Mouse (Mus musculus) limb, embryonic 12.5 days (tissue): Measurements from ENCODE around the gene Rpl38. TPM values are rescaled to one million over a fixed set of nuclear protein-coding genes. Genes with fewer than 3 reads are reported as not detected.

Experiments
- ATAC-seq: fragments of 200-750 bp; cut with Nextera tagmentation; 2 replicates; pipeline ENCODE4 v1.8.0; 2017; ENCODE audit warnings: low read depth, moderate TSS enrichment; ENCODE audit not compliant: insufficient number of reproducible peaks, insufficient read depth, low FRiP score, low TSS enrichment
- H3K27ac ChIP-seq: fragments of 300-500 bp; sonication (generic); 2 replicates; pipeline ENCODE4 v1.5.1; 2016; ENCODE audit warnings: mild to moderate bottlenecking, moderate library complexity
- H3K27me3 ChIP-seq: fragments of 300-500 bp; sonication (generic); 2 replicates; pipeline ENCODE4 v1.6.1; 2016; ENCODE audit warnings: mild to moderate bottlenecking, moderate library complexity
- H3K36me3 ChIP-seq: fragments of 300-500 bp; sonication (generic); 2 replicates; pipeline ENCODE4 v1.6.1; 2016; ENCODE audit warnings: mild to moderate bottlenecking, moderate library complexity
- H3K4me1 ChIP-seq: fragments of 300-500 bp; sonication (generic); replicated peaks from 2 replicates; pipeline ENCODE4 v1.6.1; 2016
- H3K4me2 ChIP-seq: fragments of 300-500 bp; sonication (generic); 2 replicates; pipeline ENCODE4 v1.6.1; 2016; ENCODE audit warnings: mild to moderate bottlenecking, moderate library complexity
- H3K4me3 ChIP-seq: fragments of 300-500 bp; sonication (generic); replicated peaks from 2 replicates; pipeline ENCODE4 v1.5.1; 2016; ENCODE audit warnings: mild to moderate bottlenecking
- H3K9ac ChIP-seq: fragments of 300-500 bp; sonication (generic); replicated peaks from 2 replicates; pipeline ENCODE4 v1.6.1; 2016; ENCODE audit warnings: mild to moderate bottlenecking, moderate library complexity
- H3K9me3 ChIP-seq: fragments of 300-500 bp; sonication (generic); 2 replicates; pipeline ENCODE4 v1.6.1; 2016; ENCODE audit warnings: mild to moderate bottlenecking, moderate library complexity
- WGBS: fragments of 180-500 bp; shearing (Covaris S2); methylation state at CpG from one replicate; pipeline ENCODE4 v1.1.7; 2016; 5-methylcytosine and 5-hydroxymethylcytosine counted together
- polyA plus RNA-seq: library from polyadenylated mRNA; unstranded; fragments of >200 nt; fragmentation: Nextera tagmentation; extraction: Ambion mirVana; gene quantifications from 2 replicates; pipeline ENCODE4 v1.2.1, GENCODE M21; 2016

Gene Rpl38
- polyA plus RNA-seq, 1 experiment from 2014 or later, result 981 TPM

DNA sequence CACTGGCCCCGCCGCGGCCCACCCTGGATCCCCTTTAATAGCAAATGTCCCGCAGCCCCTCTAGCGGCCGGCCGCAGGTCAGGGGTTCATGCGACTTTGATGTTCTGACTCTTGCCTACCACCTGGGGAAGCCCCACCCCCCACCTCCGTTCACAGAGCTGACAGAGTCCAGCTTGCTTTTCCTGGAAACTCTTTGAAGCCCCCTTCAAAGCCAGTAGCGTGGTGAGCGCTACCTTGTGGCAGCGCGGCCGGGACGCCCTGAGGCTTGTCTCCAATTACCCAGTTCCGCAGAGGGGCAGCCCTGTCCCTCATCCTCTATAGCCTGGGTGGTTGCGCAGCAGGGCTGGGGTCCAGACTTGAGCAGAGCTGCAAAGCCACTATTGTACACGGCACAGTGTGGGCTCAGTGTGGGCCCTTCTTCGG lies 28.6 kb upstream of the Rpl38 start:
- under 1% methylated on average over 19 of the region's 19 CpGs for WGBS
- peaks cover 20% of the 10 kb centered on the region for H3K4me1 ChIP-seq
- no peak for ATAC-seq
- peaks cover 32% of the 10 kb centered on the region for H3K27me3 ChIP-seq
- H3K27ac ChIP-seq, result no peak overlapping the region
- no peaks in the 10 kb centered on the region for H3K9me3 ChIP-seq
- H3K4me2 ChIP-seq, result peak overlapping the region; percentile 43
- H3K36me3 ChIP-seq, result no peaks in the 10 kb centered on the region
- H3K4me3 ChIP-seq, result peak overlapping the region; percentile 8
- H3K9ac ChIP-seq, result no peak overlapping the region

DNA sequence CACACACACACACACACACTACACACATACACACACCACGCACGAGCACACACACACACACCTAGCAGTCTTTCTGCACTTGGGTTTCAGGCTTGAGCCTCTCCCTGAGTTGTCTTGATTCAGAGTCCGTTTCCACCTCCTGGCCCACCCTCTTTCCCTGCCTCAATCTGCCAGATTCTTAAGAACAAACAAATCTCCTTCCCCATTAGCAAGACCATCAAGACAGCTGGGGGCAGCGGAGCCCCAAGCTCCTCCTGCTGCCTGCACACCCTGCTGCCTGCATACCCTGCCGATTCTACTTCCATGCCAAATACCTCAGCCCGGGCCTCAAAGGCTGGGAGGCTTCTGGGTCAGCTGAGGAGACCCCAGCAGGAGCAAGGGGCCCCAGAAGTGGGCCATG lies 27.7 kb upstream of the Rpl38 start:
- Histone ChIP-seq H3K9me3 (no peaks in the 10 kb centered on the region), H3K4me1 (peaks cover 20% of the 10 kb centered on the region), H3K4me2 (no peak overlapping the region), H3K27ac (no peak overlapping the region), H3K9ac (no peak overlapping the region), H3K27me3 (peaks cover 32% of the 10 kb centered on the region), H3K4me3 (no peak overlapping the region), H3K36me3 (no peaks in the 10 kb centered on the region)
- no peak for ATAC-seq
- WGBS, result 24% methylated on average over 6 of the region's 6 CpGs

- no peaks in the 10 kb centered on the region for H3K36me3 ChIP-seq
- WGBS, result 84% methylated on average over 8 of the region's 8 CpGs
- H3K9ac ChIP-seq, result no peak overlapping the region
- H3K4me3 ChIP-seq, result no peak overlapping the region
- no peak overlapping the region for H3K27ac ChIP-seq
- no peak overlapping the region for H3K4me2 ChIP-seq
- no peak for ATAC-seq
- peaks cover 20% of the 10 kb centered on the region for H3K4me1 ChIP-seq
- H3K9me3 ChIP-seq, result no peaks in the 10 kb centered on the region
- H3K27me3 ChIP-seq, result peaks cover 28% of the 10 kb centered on the region
Measured at GRCm38 (mm10) chr11:114641136-114641535, 27.2 kb upstream of the Rpl38 start.

GRCm38 (mm10) chr11:114642184-114642583 lies 26.1 kb upstream of the Rpl38 start:
- H3K27ac ChIP-seq, result no peak overlapping the region
- WGBS, result 62% methylated on average over 12 of the region's 12 CpGs
- no peak overlapping the region for H3K4me2 ChIP-seq
- 0 out of 2 replicates have a peak, but pooled peaks cover 5% of the 10 kb centered on the region for H3K9me3 ChIP-seq
- ATAC-seq, result no peak
- H3K9ac ChIP-seq, result no peak overlapping the region
- H3K27me3 ChIP-seq, result peaks cover 23% of the 10 kb centered on the region
- peaks cover 14% of the 10 kb centered on the region for H3K4me1 ChIP-seq
- H3K36me3 ChIP-seq, result no peaks in the 10 kb centered on the region
- no peak overlapping the region for H3K4me3 ChIP-seq

GRCm38 (mm10) chr11:114642926-114643325 lies 25.4 kb upstream of the Rpl38 start:
- Histone ChIP-seq H3K4me2 (no peak overlapping the region), H3K9ac (no peak overlapping the region), H3K36me3 (no peaks in the 10 kb centered on the region), H3K9me3 (0 out of 2 replicates have a peak, but pooled peaks cover 5% of the 10 kb centered on the region), H3K27me3 (peaks cover 17% of the 10 kb centered on the region), H3K27ac (no peak overlapping the region), H3K4me1 (peaks cover 14% of the 10 kb centered on the region), H3K4me3 (no peak overlapping the region)
- ATAC-seq, result no peak
- 79% methylated on average over 11 of the region's 11 CpGs for WGBS

GRCm38 (mm10) chr11:114644122-114644521 lies 24.2 kb upstream of the Rpl38 start:
- H3K36me3 ChIP-seq, result no peaks in the 10 kb centered on the region
- 0 out of 2 replicates have a peak, but pooled peaks cover 5% of the 10 kb centered on the region for H3K9me3 ChIP-seq
- H3K9ac ChIP-seq, result no peak overlapping the region
- 35% methylated on average over 2 of the region's 2 CpGs for WGBS
- no peak for ATAC-seq
- peaks cover 8% of the 10 kb centered on the region for H3K27me3 ChIP-seq
- no peak overlapping the region for H3K4me3 ChIP-seq
- no peak overlapping the region for H3K27ac ChIP-seq
- peaks cover 14% of the 10 kb centered on the region for H3K4me1 ChIP-seq
- no peak overlapping the region for H3K4me2 ChIP-seq

DNA sequence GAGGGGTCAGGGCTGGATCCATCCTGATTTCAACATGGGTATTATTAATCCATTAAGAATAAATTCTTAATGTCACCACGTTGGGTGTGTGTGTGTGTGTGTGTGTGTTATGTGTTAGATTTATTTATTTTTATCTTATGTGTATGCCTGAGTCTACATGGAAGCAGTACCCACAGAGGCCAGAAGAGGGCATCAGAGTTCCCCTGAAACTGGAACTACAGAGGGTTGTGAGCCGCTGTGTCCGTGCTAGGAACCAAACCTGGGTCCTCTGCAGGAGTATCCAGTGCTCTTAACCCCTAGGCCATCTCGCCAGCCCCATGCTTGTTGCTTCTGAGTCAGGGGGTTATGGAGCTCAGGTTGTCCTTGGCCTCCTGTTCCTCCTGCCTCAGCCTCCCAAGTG lies 18.8 kb upstream of the Rpl38 start:
- Histone ChIP-seq H3K9me3 (0 out of 2 replicates have a peak, but pooled peaks cover 5% of the 10 kb centered on the region), H3K4me1 (no peaks in the 10 kb centered on the region), H3K36me3 (no peaks in the 10 kb centered on the region), H3K4me2 (no peak overlapping the region), H3K27ac (no peak overlapping the region), H3K27me3 (peaks cover 7% of the 10 kb centered on the region; the same call in 1 of the 2 replicates), H3K4me3 (no peak overlapping the region), H3K9ac (no peak overlapping the region)
- 77% methylated on average over 4 of the region's 4 CpGs for WGBS
- no peak for ATAC-seq

DNA sequence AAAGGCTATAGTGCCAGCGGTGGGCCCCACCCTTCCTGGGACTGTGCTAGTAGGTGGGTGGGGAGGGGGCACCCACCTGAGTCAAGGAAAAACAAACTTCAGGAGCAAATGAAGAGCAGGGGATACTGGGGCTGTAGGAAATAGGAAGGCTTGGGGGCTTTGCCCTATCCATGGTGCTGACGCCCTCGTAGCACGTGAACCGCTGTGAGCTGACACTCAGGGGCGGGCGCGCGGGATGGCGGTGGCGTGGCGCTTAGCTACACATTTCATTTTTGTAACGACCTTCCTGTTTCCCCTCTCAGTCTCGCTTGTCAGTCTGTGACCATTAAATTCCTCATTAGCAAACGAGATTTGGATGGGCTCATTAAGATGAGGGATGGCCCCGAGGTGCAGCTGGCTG lies 15.8 kb upstream of the Rpl38 start:
- H3K36me3 ChIP-seq, result no peaks in the 10 kb centered on the region
- H3K4me2 ChIP-seq, result no peak overlapping the region
- no peak for ATAC-seq

DNA sequence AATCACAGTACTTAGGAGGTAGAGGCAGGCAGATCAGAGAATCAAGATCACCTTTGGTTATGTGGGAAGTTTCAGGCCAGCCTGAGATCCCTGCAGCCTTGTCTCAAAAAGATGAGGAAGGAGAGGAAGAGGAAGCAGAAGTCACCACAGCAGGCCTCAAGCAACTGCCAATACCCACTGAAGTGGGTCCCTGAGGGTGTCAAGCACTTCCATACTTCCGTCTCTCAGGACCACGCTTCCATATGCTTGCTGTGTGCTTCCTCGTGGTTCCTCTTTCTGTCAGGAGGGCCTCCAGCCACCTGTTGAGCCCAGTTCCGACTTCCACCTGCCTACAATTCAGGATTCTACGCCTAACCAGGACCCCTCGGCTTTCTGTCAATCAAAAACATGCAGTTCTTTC lies 14.7 kb upstream of the Rpl38 start:
- Histone ChIP-seq H3K9me3 (no peaks in the 10 kb centered on the region), H3K27ac (no peak overlapping the region), H3K4me2 (no peak overlapping the region), H3K9ac (no peak overlapping the region), H3K4me1 (no peaks in the 10 kb centered on the region), H3K27me3 (peaks cover 34% of the 10 kb centered on the region), H3K36me3 (no peaks in the 10 kb centered on the region), H3K4me3 (no peak overlapping the region)
- WGBS, result 83% methylated on average over 6 of the region's 6 CpGs
- no peak for ATAC-seq

More for the DNA sequence above, 15.8 kb upstream of the Rpl38 start:
- Histone ChIP-seq H3K9me3 (no peaks in the 10 kb centered on the region), H3K27ac (no peak overlapping the region), H3K9ac (no peak overlapping the region), H3K4me3 (no peak overlapping the region), H3K27me3 (peaks cover 30% of the 10 kb centered on the region), H3K4me1 (no peaks in the 10 kb centered on the region)
- WGBS, result 4% methylated on average over 16 of the region's 16 CpGs

DNA sequence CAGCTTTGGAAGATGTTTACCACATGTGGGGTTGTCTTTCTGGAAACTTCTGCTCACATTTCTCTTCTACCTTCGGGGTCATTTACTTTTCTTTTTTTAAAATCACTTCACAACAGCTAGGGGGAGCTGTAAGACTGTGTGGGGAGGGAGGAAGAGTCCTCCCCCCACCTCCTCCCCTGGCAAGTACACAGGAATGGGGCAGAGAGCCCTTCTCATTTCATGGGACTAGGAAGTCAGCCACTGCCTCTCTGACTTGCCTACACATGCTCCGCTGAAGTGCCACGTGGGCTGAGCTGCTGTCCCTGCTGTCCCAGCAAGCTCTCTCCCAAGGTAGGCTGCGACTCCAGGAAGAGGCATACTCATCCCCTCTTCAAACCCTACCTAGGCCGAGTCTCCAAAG lies 13.8 kb upstream of the Rpl38 start:
- Histone ChIP-seq H3K27ac (no peak overlapping the region), H3K4me1 (no peaks in the 10 kb centered on the region), H3K9ac (no peak overlapping the region), H3K36me3 (no peaks in the 10 kb centered on the region), H3K4me3 (no peak overlapping the region), H3K9me3 (no peaks in the 10 kb centered on the region), H3K27me3 (peaks cover 34% of the 10 kb centered on the region), H3K4me2 (no peak overlapping the region)
- no peak for ATAC-seq
- 48% methylated on average over 5 of the region's 5 CpGs for WGBS

- ATAC-seq, result no peak
- no peaks in the 10 kb centered on the region for H3K4me1 ChIP-seq
- 83% methylated on average over 7 of the region's 7 CpGs for WGBS
Measured at GRCm38 (mm10) chr11:114655350-114656008, 12.8 kb upstream of the Rpl38 start.

More at GRCm38 (mm10) chr11:114655350-114656008, 12.8 kb upstream of the Rpl38 start:
- Histone ChIP-seq H3K4me2 (no peak overlapping the region), H3K9ac (no peak overlapping the region), H3K9me3 (no peaks in the 10 kb centered on the region), H3K36me3 (no peaks in the 10 kb centered on the region), H3K4me3 (no peak overlapping the region), H3K27ac (no peak overlapping the region), H3K27me3 (peaks cover 34% of the 10 kb centered on the region)
